Mouse (Mus musculus) C2C12 (cell line): ENCODE data around the gene Pde7b.

Source experiments
- CTCF ChIP-seq: IDR thresholded peaks from one replicate; pipeline ENCODE4 v1.5.1; 2011; ENCODE audit not compliant: control insufficient read depth, insufficient read depth, insufficient read length
- MAX ChIP-seq: IDR thresholded peaks from one replicate; pipeline ENCODE4 v1.6.1; 2011; ENCODE audit warnings: mild to moderate bottlenecking, control low read depth
- USF1 ChIP-seq: IDR thresholded peaks from one replicate; pipeline ENCODE4 v1.6.1; 2011; ENCODE audit warnings: low read depth, mild to moderate bottlenecking, control low read depth, moderate library complexity

GRCm38 (mm10) chr10:20531921-20532320 lies 193.0 kb downstream of the Pde7b start:
- TF ChIP-seq CTCF: no peak
- no peak for TF ChIP-seq USF1
- no peak for TF ChIP-seq MAX
